Comparison of ENCODE assay signal across 15 mouse cellular contexts in genomic region chr9:21588350-21588749, GRCm38 (mm10).
"Had no signal": no experiment of that assay in that cellular context is flagged by ENCODE, and none has a peak within 500 bp of the region (broad histone marks: within the 10 kb centered on the region; RNA-seq: fewer than 3 reads in every experiment).

No protein-coding gene starts in this region.

- H3K27me3 ChIP-seq: intestine, embryonic 15.5 days; limb, embryonic 13.5 days; midbrain, embryonic 12.5 days; midbrain, embryonic 15.5 days; stomach, embryonic 15.5 days had no signal

- H3K4me1 ChIP-seq: stomach, embryonic 15.5 days had no signal

- DNase-seq: liver, postnatal 0 days; lung, embryonic 14.5 days; right cerebral cortex, postnatal 14 days; right cerebral cortex, postnatal 4 days; thymus, postnatal 4 days had no signal

- ATAC-seq: intestine, embryonic 15.5 days; liver, postnatal 0 days; lung, postnatal 0 days; midbrain, embryonic 15.5 days had no signal

- H3K9me3 ChIP-seq: intestine, embryonic 15.5 days; limb, embryonic 10.5 days; limb, embryonic 13.5 days; midbrain, embryonic 12.5 days; midbrain, embryonic 15.5 days; stomach, embryonic 15.5 days had no signal

- H3K4me3 ChIP-seq: intestine, embryonic 15.5 days; limb, embryonic 10.5 days; limb, embryonic 13.5 days; midbrain, embryonic 12.5 days; midbrain, embryonic 15.5 days; stomach, embryonic 15.5 days had no signal

- H3K9ac ChIP-seq: intestine, embryonic 15.5 days; limb, embryonic 13.5 days; liver, embryonic 14.5 days; liver, postnatal 0 days; lung, embryonic 14.5 days; midbrain, embryonic 12.5 days; midbrain, embryonic 15.5 days; stomach, embryonic 15.5 days had no signal

- H3K4me2 ChIP-seq: intestine, embryonic 15.5 days; limb, embryonic 13.5 days; lung, embryonic 14.5 days; midbrain, embryonic 12.5 days; midbrain, embryonic 15.5 days; stomach, embryonic 15.5 days had no signal

- H3K27ac ChIP-seq: intestine, embryonic 15.5 days; kidney, postnatal 0 days; limb, embryonic 10.5 days; limb, embryonic 13.5 days; liver, embryonic 14.5 days; macrophage; midbrain, embryonic 12.5 days; midbrain, embryonic 15.5 days; stomach, embryonic 15.5 days had no signal
